Mouse (Mus musculus) thymus, adult 2 months (tissue): ENCODE measurements around the gene Slc10a1.

Source experiments
- CTCF ChIP-seq: fragments of 200-500 bp; IDR thresholded peaks from 2 replicates; pipeline ENCODE4 v1.5.1; 2012; ENCODE audit warnings: mild to moderate bottlenecking, control low read depth, low read length, moderate library complexity, borderline replicate concordance; ENCODE audit not compliant: control insufficient read depth, poor library complexity, insufficient read depth; ENCODE audit errors: extremely low read depth
- POLR2A ChIP-seq: fragments of 200-500 bp; IDR thresholded peaks from 2 replicates; pipeline ENCODE4 v1.6.1; 2012; ENCODE audit warnings: mild to moderate bottlenecking, low read length, control low read depth, moderate library complexity; ENCODE audit not compliant: control insufficient read depth, poor library complexity, insufficient read depth; ENCODE audit errors: extremely low read depth

DNA sequence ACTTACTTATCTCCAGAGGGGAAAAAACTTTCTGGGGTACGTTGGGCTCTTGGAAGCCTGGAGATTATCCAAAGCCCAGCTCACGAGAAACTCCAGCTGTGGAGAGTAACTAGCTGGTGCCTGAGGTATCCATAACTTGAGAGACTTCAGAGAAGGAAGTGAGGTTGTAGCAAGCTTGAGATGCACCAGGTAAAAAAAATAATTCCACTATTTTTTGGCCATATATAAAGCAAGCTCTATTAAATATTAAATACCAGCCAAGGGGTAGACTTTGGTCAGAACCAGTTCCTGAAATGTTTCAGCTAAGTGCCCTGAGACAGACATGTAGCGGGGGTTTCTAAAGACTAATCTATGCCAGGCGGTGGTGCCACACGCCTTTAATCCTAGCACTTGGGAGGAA is at the start of gene Slc10a1:
- no peak for TF ChIP-seq CTCF
- TF ChIP-seq POLR2A: no peak
